In the genomic region with DNA sequence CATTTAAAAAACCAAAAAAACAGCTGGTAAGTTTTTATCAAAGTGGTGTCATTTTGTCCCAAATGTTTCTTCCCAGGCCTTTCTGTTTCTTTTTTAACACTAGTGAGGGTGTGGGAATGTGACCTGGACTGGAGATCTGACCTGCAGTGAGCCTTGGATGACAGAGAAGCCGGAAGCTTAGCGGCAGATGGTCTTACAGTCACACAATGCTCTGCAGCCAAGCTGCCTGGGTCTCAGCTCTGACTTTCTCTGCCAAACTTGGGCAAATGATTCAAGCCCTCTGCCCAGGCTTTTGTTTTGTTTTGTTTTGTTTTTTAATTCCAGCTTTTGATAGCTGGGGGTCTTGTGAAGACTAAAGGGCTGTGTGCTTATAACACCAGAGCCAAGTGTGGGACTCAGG, we compare ENCODE assay signal across 10 mouse cellular contexts. TPM values are rescaled to one million over a fixed set of nuclear protein-coding genes. Genes with fewer than 3 reads are reported as not detected.
A peak's percentile ranks its signal among the peaks of the same experiment; 100 is the strongest.
DNase-seq lines count a peak whose midpoint lies in the region; ATAC-seq lines count a peak whose summit lies in the region.
"Had no signal": no experiment of that assay in that cellular context is flagged by ENCODE, and none has a peak within 500 bp of the region (broad histone marks: within the 10 kb centered on the region; RNA-seq: fewer than 3 reads in every experiment).

No protein-coding gene starts in this region.

- H3K27me3 ChIP-seq in hindbrain, embryonic 10.5 days (ENCODE audit: insufficient read depth, poor library complexity, severe bottlenecking) = no peaks in the 10 kb centered on the region
- H3K27me3 ChIP-seq in hindbrain, embryonic 12.5 days = no peaks in the 10 kb centered on the region
- H3K27me3 ChIP-seq in embryonic facial prominence, embryonic 14.5 days (replicated peaks; ENCODE audit: control insufficient read depth, insufficient read depth, low read length) = no peaks in the 10 kb centered on the region
- no peaks in the 10 kb centered on the region for H3K27me3 ChIP-seq in lung, embryonic 16.5 days (ENCODE audit: control insufficient read depth, insufficient read depth, low read depth, low read length)

- H3K9ac ChIP-seq in hindbrain, embryonic 12.5 days = no peak overlapping the region
- no peak overlapping the region for H3K9ac ChIP-seq in embryonic facial prominence, embryonic 14.5 days (ENCODE audit: low read depth, low read length)
- H3K9ac ChIP-seq in lung, embryonic 16.5 days (ENCODE audit: low read length) = no peak overlapping the region; the same call in 1 of the 2 replicates

- H3K27ac ChIP-seq in hindbrain, embryonic 10.5 days = peak overlapping the region; percentile 67
- H3K27ac ChIP-seq in hindbrain, embryonic 12.5 days = no peak overlapping the region
- no peak overlapping the region for H3K27ac ChIP-seq in embryonic facial prominence, embryonic 14.5 days (replicated peaks; ENCODE audit: low read depth, low read length)
- peak overlapping the region; percentile 50 for H3K27ac ChIP-seq in lung, embryonic 16.5 days (ENCODE audit: low read length)

- no peak overlapping the region for H3K4me3 ChIP-seq in hindbrain, embryonic 10.5 days
- H3K4me3 ChIP-seq in hindbrain, embryonic 12.5 days = no peak overlapping the region
- H3K4me3 ChIP-seq in embryonic facial prominence, embryonic 14.5 days (ENCODE audit: low read depth, low read length) = no peak overlapping the region
- no peak overlapping the region for H3K4me3 ChIP-seq in lung, embryonic 16.5 days (ENCODE audit: low read length)

- H3K4me2 ChIP-seq in hindbrain, embryonic 12.5 days (replicated peaks) = no peak overlapping the region
- no peak overlapping the region for H3K4me2 ChIP-seq in embryonic facial prominence, embryonic 14.5 days (ENCODE audit: low read depth, low read length)
- peak overlapping the region; percentile 15; the same call in 1 of the 2 replicates for H3K4me2 ChIP-seq in lung, embryonic 16.5 days (ENCODE audit: low read depth, low read length)

- ATAC-seq in hindbrain, embryonic 12.5 days (ENCODE audit: low FRiP score) = no peak
- ATAC-seq in embryonic facial prominence, embryonic 14.5 days (ENCODE audit: low read depth) = no peak
- no peak for ATAC-seq in lung, embryonic 16.5 days (ENCODE audit: low read depth)
- ATAC-seq: intestine, postnatal 0 days had no signal

- 45% methylated on average over 2 of the region's 2 CpGs for WGBS in hindbrain, embryonic 10.5 days
- WGBS in hindbrain, embryonic 12.5 days = 50% methylated on average over 2 of the region's 2 CpGs
- 67% methylated on average over 2 of the region's 2 CpGs for whole genome bisulfite sequencing in embryonic facial prominence, embryonic 14.5 days
- WGBS in lung, embryonic 16.5 days = 44% methylated on average over 2 of the region's 2 CpGs

- DNase-seq in hindbrain, embryonic 10.5 days (ENCODE audit: low spot score) = no peak
- DNase-seq in cerebellum, adult 11-12 months = peak; percentile 81
- peak; percentile 15 for DNase-seq in embryonic facial prominence, embryonic 14.5 days (ENCODE audit: low spot score)
- no peak for DNase-seq in spleen, adult 12 weeks (ENCODE audit: low spot score)
- DNase-seq in left cerebral cortex, adult 8-10 months (ENCODE audit: low spot score in 2 of 2) = no peak
- no peak for DNase-seq in thymus, adult 18-20 months
- DNase-seq: adrenal gland, postnatal 14 days had no signal

- peaks cover 44% of the 10 kb centered on the region for H3K36me3 ChIP-seq in hindbrain, embryonic 10.5 days
- H3K36me3 ChIP-seq in hindbrain, embryonic 12.5 days = peaks cover 28% of the 10 kb centered on the region
- H3K36me3 ChIP-seq in embryonic facial prominence, embryonic 14.5 days (ENCODE audit: control insufficient read depth, insufficient read depth, low read length) = peaks cover 45% of the 10 kb centered on the region
- peaks cover 10% of the 10 kb centered on the region for H3K36me3 ChIP-seq in lung, embryonic 16.5 days (ENCODE audit: control insufficient read depth, insufficient read depth, low read length)

- H3K9me3 ChIP-seq in hindbrain, embryonic 10.5 days = no peaks in the 10 kb centered on the region
- H3K9me3 ChIP-seq in hindbrain, embryonic 12.5 days (replicated peaks) = no peaks in the 10 kb centered on the region
- no peaks in the 10 kb centered on the region for H3K9me3 ChIP-seq in embryonic facial prominence, embryonic 14.5 days (ENCODE audit: control insufficient read depth, low read length)
- no peaks in the 10 kb centered on the region for H3K9me3 ChIP-seq in lung, embryonic 16.5 days (ENCODE audit: control insufficient read depth, low read length)

- H3K4me1 ChIP-seq in hindbrain, embryonic 10.5 days (replicated peaks) = peaks cover 37% of the 10 kb centered on the region
- peaks cover 28% of the 10 kb centered on the region for H3K4me1 ChIP-seq in hindbrain, embryonic 12.5 days
- H3K4me1 ChIP-seq in embryonic facial prominence, embryonic 14.5 days (ENCODE audit: control insufficient read depth, insufficient read depth, low read length) = peaks cover 9% of the 10 kb centered on the region
- peaks cover 8% of the 10 kb centered on the region for H3K4me1 ChIP-seq in lung, embryonic 16.5 days (replicated peaks; ENCODE audit: control insufficient read depth, insufficient read depth, low read length)

RNA-seq across cellular contexts. Expression of gene Klhl23, which starts 4.6 kb away (rescaled TPM):
- 23.1 and 23.2 TPM in 2 replicates for polyA plus RNA-seq in hindbrain, embryonic 10.5 days (2016; fragmentation: Nextera tagmentation; extraction: Ambion mirVana)
- 45.1 and 46.4 TPM in 2 replicates for polyA plus RNA-seq in hindbrain, embryonic 12.5 days (2016; fragmentation: Nextera tagmentation; extraction: Ambion mirVana)
- polyA plus RNA-seq in embryonic facial prominence, embryonic 14.5 days (2014; fragmentation: Nextera tagmentation; extraction: Ambion mirVana) = 20.8 and 22.3 TPM in 2 replicates
- 39.6 and 43.1 TPM in 2 replicates for polyA plus RNA-seq in lung, embryonic 16.5 days (2015; fragmentation: Nextera tagmentation; extraction: Ambion mirVana)
- 10 to 100 TPM; 46.7 to 55.1 (median 53.3) TPM for total RNA-seq in left cerebral cortex, adult 8-10 months (2022)

RNA-seq across cellular contexts. Expression of gene Ssb, which starts 35.0 kb away (rescaled TPM):
- 215 and 355 TPM in 2 replicates for polyA plus RNA-seq in hindbrain, embryonic 10.5 days (2016; fragmentation: Nextera tagmentation; extraction: Ambion mirVana)
- 361 and 378 TPM in 2 replicates for polyA plus RNA-seq in hindbrain, embryonic 12.5 days (2016; fragmentation: Nextera tagmentation; extraction: Ambion mirVana)
- 293 and 303 TPM in 2 replicates for polyA plus RNA-seq in embryonic facial prominence, embryonic 14.5 days (2014; fragmentation: Nextera tagmentation; extraction: Ambion mirVana)
- polyA plus RNA-seq in lung, embryonic 16.5 days (2015; fragmentation: Nextera tagmentation; extraction: Ambion mirVana) = 254 and 292 TPM in 2 replicates
- 100 to 1,000 TPM; 127 to 138 (median 132) TPM for total RNA-seq in left cerebral cortex, adult 8-10 months (2022)

RNA-seq across cellular contexts. Expression of gene Phospho2, which starts 37.0 kb away (rescaled TPM):
- polyA plus RNA-seq in hindbrain, embryonic 10.5 days (2016; fragmentation: Nextera tagmentation; extraction: Ambion mirVana) = 28.3 and 30.4 TPM in 2 replicates
- 37.0 and 37.9 TPM in 2 replicates for polyA plus RNA-seq in hindbrain, embryonic 12.5 days (2016; fragmentation: Nextera tagmentation; extraction: Ambion mirVana)
- 24.9 and 27.0 TPM in 2 replicates for polyA plus RNA-seq in embryonic facial prominence, embryonic 14.5 days (2014; fragmentation: Nextera tagmentation; extraction: Ambion mirVana)
- polyA plus RNA-seq in lung, embryonic 16.5 days (2015; fragmentation: Nextera tagmentation; extraction: Ambion mirVana) = 21.3 and 21.9 TPM in 2 replicates
- 10 to 100 TPM; 18.5 to 24.3 (median 20.1) TPM for total RNA-seq in left cerebral cortex, adult 8-10 months (2022)

RNA-seq across cellular contexts. Expression of gene Ccdc173, which starts 37.0 kb away (rescaled TPM):
- polyA plus RNA-seq in hindbrain, embryonic 10.5 days (2016; fragmentation: Nextera tagmentation; extraction: Ambion mirVana) = 3.0 and 4.0 TPM in 2 replicates
- 4.1 and 5.1 TPM in 2 replicates for polyA plus RNA-seq in hindbrain, embryonic 12.5 days (2016; fragmentation: Nextera tagmentation; extraction: Ambion mirVana)
- 1.9 and 2.2 TPM in 2 replicates for polyA plus RNA-seq in embryonic facial prominence, embryonic 14.5 days (2014; fragmentation: Nextera tagmentation; extraction: Ambion mirVana)
- 3.0 and 3.4 TPM in 2 replicates for polyA plus RNA-seq in lung, embryonic 16.5 days (2015; fragmentation: Nextera tagmentation; extraction: Ambion mirVana)
- total RNA-seq in left cerebral cortex, adult 8-10 months (2022) = 1 to 10 TPM; 1.9 to 3.0 (median 1.9) TPM

RNA-seq across cellular contexts. Expression of gene Mettl5, which starts 59.0 kb away (rescaled TPM):
- 39.0 and 45.9 TPM in 2 replicates for polyA plus RNA-seq in hindbrain, embryonic 10.5 days (2016; fragmentation: Nextera tagmentation; extraction: Ambion mirVana)
- polyA plus RNA-seq in hindbrain, embryonic 12.5 days (2016; fragmentation: Nextera tagmentation; extraction: Ambion mirVana) = 34.6 and 35.3 TPM in 2 replicates
- 30.9 and 34.0 TPM in 2 replicates for polyA plus RNA-seq in embryonic facial prominence, embryonic 14.5 days (2014; fragmentation: Nextera tagmentation; extraction: Ambion mirVana)
- polyA plus RNA-seq in lung, embryonic 16.5 days (2015; fragmentation: Nextera tagmentation; extraction: Ambion mirVana) = 36.9 and 38.0 TPM in 2 replicates
- total RNA-seq in left cerebral cortex, adult 8-10 months (2022) = 10 to 100 TPM; 11.4 to 16.6 (median 12.9) TPM

Comparison
In these comparisons a context has a peak if more than half of its experiments do, and no peak if none do; other contexts are left out.
1. H3K27ac ChIP-seq: peak in hindbrain, embryonic 10.5 days (single experiment) and lung, embryonic 16.5 days (single experiment); none in hindbrain, embryonic 12.5 days (single experiment) and embryonic facial prominence, embryonic 14.5 days (single experiment).
2. DNase-seq: peak in cerebellum, adult 11-12 months (single experiment) and embryonic facial prominence, embryonic 14.5 days (single experiment); none in hindbrain, embryonic 10.5 days (single experiment), spleen, adult 12 weeks (single experiment), left cerebral cortex, adult 8-10 months (0 of 2) and thymus, adult 18-20 months (0 of 2).